Mouse (Mus musculus): ENCODE results near the gene Trappc12.
"Not testable (repeated sequence)": the region's sequence is repeated elsewhere in the genome, so short reads cannot be mapped to it uniquely, and the experiment has no call there.

The Trappc12 gene

GRCm38 (mm10) chr12:28750021-28750633, at the start of gene Trappc12:
TSS of gene Trappc12 (minus strand) at chr12:28750472.
- DNase-seq: peak; percentile 90

- DNase-seq: no peak
Measured at GRCm38 (mm10) chr12:28799798-28800411, 49.6 kb upstream of the Trappc12 start.

- no peak for DNase-seq
Measured at GRCm38 (mm10) chr12:28796881-28797420, 46.7 kb upstream of the Trappc12 start.

GRCm38 (mm10) chr12:28795041-28795440, 44.8 kb upstream of the Trappc12 start:
- no peak for DNase-seq

DNA sequence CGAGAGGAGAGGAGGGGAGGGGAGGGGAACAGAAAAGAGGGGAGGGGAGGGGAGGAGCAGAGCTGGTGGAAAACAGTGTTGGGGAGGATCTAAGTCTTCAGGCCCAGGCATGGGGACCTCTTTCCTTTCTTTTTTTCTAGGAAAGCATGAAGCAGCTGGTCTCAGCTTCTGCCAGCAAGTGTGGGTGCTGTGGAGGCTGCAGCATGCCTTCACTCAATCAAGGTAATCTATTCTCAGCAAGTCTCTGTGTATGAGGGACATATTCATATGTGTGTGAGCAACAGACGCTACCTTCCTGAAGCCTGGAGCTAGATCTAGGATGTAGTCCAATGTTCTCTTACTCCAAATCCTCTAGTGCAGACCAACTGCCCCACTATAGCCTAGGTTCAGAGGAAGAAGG, 43.4 kb upstream of the Trappc12 start:
- peak; percentile 80 for DNase-seq

DNA sequence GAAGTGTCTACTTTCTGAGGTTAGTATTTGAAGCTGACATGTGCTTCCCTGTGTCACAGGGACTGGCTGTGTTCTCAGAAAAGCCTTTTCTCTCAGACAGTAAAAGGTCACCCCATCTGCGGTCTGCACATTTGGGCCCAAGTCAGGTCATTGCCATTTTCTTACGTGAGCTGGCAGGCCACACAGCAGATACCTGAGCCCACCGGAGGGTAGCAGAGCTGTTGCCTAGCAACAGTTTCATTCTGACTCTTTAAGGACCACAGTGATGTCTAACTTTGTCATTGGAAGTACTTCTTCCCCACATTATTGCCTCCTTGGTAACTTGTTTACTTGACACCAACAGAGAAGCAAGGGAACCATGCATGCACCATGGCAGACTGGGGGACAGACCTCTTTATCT, 42.3 kb upstream of the Trappc12 start:
- DNase-seq: no peak

DNA sequence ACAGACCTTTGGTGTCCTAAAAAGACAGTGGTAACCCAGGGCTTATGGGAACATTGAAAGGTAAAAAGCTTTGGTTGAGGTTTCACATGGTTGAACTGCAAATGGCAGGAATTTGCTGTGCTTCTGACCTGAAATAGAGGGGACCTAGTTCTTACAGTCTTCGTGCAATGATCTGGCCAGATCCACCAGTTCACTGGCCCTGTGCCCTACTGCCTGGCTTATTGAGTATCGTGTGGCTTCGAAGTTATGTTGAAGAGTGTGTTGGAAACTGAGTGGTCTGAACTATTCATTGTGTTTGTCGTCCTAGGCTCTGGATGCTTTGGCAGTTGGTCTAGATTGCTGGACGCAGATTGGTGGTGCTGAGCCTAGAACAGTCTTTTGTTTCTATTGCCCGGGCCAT, 36.0 kb upstream of the Trappc12 start:
- DNase-seq: no peak

GRCm38 (mm10) chr12:28785299-28785698, 35.0 kb upstream of the Trappc12 start:
- DNase-seq: no peak

DNA sequence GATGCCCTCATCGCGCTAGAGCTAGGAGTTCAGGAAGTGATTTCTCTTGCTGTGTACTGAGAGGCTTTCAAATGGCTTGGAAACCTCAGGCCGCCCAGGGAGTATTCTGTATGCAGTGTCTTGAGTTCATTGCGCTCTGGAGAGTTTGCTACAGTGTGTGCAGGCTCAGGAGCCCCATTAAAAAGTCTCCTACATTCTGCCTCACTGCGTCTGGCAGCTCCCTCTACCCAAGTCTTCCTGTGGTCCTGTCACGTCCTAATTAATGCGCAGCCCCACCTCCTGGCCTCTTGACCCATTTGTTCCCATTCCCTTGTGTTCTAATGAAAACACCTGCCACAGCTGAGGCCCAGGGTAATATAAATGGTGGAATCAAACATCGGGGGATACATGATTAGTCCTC, 34.6 kb upstream of the Trappc12 start:
- DNase-seq: no peak

DNA sequence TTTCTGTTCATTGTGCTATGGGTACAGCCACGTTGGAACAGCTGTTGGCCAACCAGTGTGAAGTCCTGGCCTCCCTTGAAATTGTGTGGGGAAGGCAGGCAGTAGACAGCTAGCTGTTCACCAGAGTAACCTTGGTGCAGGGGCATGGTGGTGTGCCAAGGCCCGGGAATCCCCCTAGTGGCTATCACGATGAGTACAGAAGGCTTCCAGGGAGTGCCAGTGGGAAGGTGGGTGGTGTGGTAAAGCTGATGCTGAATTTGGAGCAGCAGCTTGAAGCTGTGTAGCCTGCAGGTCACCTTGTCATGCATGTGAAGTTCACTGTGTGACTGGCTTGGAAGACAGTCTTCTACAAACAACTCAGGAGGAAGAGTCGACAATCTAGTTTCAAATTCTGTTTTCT, 34.1 kb upstream of the Trappc12 start:
- peak; percentile 66 for DNase-seq

- DNase-seq: no peak
Measured at GRCm38 (mm10) chr12:28782637-28783036, 32.4 kb upstream of the Trappc12 start.

GRCm38 (mm10) chr12:28780180-28780579, 29.9 kb upstream of the Trappc12 start:
- no peak for DNase-seq

DNA sequence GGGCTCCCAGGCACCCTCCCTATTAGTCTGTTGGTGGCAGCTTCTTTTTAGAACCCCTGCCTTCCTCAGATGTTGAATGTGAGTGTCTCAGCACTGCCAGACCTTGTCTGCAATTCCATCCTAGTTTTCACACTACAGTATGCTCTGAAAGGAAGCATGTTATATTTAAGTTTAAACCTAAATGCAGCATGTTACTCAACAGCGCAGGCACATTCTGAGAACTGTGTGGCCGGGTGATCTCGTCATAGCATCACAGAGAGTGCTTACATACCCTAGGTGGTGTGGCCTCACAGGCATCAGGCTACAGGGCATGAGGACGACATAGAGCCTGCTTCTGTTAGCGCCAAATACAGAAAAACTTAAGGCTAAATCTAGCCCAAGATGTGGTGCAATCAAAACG, 25.4 kb upstream of the Trappc12 start:
- DNase-seq: no peak

DNA sequence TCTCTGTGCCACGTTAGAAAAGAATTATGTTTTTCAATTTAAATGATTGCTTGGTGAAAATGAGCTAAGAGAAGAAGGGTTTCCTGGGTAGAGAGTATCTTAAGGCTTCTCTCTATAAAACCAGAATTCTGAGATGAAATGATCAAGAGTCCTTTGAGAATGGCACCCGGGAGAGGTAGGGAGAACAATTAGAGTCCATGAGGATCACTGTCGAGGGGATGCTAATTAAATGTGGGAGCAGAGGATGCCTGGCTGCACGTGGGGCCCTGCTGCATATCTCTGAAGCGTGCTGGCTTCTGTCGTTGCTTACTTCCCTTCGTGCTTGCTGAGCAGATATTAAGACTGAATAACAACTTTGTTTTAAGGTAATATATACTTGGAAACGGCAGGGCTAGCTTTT, 24.8 kb upstream of the Trappc12 start:
- no peak for DNase-seq

DNA sequence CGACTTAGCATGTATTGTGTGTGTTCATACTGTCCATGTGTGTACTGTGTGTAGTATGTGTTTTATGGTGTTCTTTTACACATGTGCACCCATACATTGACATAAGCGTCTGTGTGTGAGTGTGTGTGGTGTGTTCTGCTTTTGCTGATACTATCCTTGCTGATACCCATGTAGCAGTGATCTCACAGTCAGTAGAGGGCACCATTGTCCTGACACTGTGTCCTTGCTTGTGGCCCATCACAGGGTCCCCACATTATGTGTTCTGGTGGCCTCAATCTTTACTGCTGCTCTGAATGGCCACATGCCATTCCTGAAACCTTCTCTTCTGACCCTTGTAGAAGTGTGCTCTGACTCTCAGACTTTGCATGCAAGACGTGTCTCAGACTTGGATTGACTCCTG, 23.5 kb upstream of the Trappc12 start:
- no peak for DNase-seq

- no peak for DNase-seq
Measured at GRCm38 (mm10) chr12:28769953-28770352, 19.7 kb upstream of the Trappc12 start.

DNA sequence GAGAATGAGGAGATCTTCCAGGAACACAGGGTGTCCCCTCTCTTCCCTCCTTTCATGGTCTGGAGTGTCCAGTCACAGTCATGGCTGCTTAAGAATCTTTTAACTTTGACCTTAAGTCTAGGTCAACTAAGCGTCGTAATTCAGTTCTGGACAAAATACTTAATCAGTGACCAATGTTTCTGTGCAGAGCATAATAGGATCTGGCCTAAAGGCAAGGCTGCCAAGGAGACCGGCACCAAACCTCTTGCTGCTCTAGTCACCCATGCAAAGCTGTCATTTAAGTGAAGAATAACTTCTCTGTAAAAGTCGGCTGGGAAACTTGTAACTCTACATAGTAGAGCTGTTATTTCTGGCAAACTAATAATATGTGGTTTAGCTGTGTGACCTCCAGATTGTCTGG, 5.7 kb upstream of the Trappc12 start:
- DNase-seq: no peak

GRCm38 (mm10) chr12:28751508-28752263, 1.4 kb upstream of the Trappc12 start, which contains the start of gene Eipr1:
TSS of gene Eipr1 (plus strand) at chr12:28751803.
- peak; percentile 95 for DNase-seq

- DNase-seq: no peak
Measured at GRCm38 (mm10) chr12:28750876-28751275, 604 bp upstream of the Trappc12 start.

DNA sequence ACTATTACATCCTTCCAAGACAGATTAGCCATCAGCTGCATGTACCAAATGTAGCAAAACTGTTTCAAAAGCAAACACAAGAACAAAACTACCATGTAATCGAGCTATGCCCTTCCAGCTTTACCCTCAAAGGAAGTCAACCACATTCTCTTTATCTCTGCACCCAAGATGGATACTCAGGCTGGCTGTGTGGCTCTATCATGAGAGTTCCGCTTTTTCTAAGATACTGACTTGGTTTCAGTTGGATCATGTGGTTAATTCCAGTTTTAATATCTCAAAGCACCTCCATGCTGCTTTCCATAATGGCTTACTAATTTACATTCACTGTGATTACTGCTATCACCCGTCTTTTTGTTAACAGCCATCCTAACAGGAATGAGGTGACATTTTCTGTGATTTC, 6.9 kb downstream of the Trappc12 start:
- no peak for DNase-seq

- DNase-seq: no peak
Measured at GRCm38 (mm10) chr12:28735293-28735692, 15.0 kb downstream of the Trappc12 start.

- no peak for DNase-seq
Measured at GRCm38 (mm10) chr12:28734271-28734670, 16.0 kb downstream of the Trappc12 start.

DNA sequence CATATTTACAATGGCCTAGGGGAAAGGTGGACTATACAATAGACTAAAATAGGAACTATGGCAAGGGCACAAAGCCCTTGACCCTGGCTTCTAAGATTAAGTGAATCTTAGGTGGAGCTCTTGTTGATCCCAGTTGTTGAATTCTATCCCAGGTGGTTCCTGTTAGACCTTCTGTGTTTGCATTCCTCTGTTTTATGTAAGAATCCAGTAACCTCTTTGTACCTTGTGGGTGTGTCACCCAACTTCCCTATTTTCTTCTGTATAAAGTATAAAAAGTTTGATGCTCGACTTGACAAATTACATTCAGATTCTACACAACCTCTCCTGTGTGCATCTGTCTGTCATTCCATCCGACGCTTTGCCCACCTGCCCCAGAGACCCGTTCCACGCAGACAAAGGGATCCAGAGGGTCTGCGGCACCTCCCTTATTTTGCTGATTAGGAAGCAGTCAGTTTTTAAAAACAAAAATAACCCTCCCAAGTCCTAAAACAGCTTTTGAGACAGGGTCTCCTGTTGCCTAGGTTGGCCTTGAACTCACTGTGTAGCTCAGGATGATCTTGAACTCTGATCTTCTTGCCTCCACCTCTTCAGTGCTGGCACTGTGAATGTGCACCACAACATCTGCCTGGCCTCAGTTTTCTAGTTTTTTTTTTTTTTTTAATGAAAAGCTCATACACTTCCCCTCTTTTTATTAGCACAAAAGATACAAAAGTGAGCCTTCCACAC, 16.6 kb downstream of the Trappc12 start:
- DNase-seq: not testable (repeated sequence)

All from right cerebral cortex, adult 18-20 months (tissue).